Mouse (Mus musculus) thymus, adult 2 months (tissue): ENCODE results near the gene Cdipt.

Experiments used
- CTCF ChIP-seq: fragments of 200-500 bp; IDR thresholded peaks from 2 replicates; pipeline ENCODE4 v1.5.1; 2012; ENCODE audit warnings: mild to moderate bottlenecking, control low read depth, low read length, moderate library complexity, borderline replicate concordance; ENCODE audit not compliant: control insufficient read depth, poor library complexity, insufficient read depth; ENCODE audit errors: extremely low read depth
- POLR2A ChIP-seq: fragments of 200-500 bp; IDR thresholded peaks from 2 replicates; pipeline ENCODE4 v1.6.1; 2012; ENCODE audit warnings: mild to moderate bottlenecking, low read length, control low read depth, moderate library complexity; ENCODE audit not compliant: control insufficient read depth, poor library complexity, insufficient read depth; ENCODE audit errors: extremely low read depth

- TF ChIP-seq POLR2A (no peak), CTCF (no peak)
Measured at GRCm38 (mm10) chr7:127019306-127019960, 43.7 kb downstream of the Cdipt start.
